Mouse (Mus musculus) liver, postnatal 0 days (tissue): ENCODE measurements around the gene Slc25a17. TPM values are rescaled to one million over a fixed set of nuclear protein-coding genes. Genes with fewer than 3 reads are reported as not detected.

Experiments
- ATAC-seq: fragments of 200-750 bp; cut with Nextera tagmentation; 2 replicates; pipeline ENCODE4 v1.8.0; 2017; ENCODE audit warnings: mild to moderate bottlenecking, moderate library complexity
- DNase-seq: peaks from one replicate; pipeline ENCODE4 v3.0.0-alpha.2; 2016
- H3K27ac ChIP-seq: fragments of 300-500 bp; sonication (generic); 2 replicates; pipeline ENCODE4 v1.5.1; 2014; ENCODE audit warnings: antibody characterized with exemption, moderate library complexity, mild to moderate bottlenecking, low read depth
- H3K27me3 ChIP-seq: fragments of 300-500 bp; sonication (generic); 2 replicates; pipeline ENCODE4 v1.6.1; 2014; ENCODE audit warnings: low read length, control low read depth, mixed read lengths; ENCODE audit not compliant: insufficient read depth
- H3K36me3 ChIP-seq: fragments of 300-500 bp; sonication (generic); replicated peaks from 2 replicates; pipeline ENCODE4 v1.6.1; 2014; ENCODE audit warnings: mild to moderate bottlenecking, control low read depth, low read length, moderate library complexity, mixed read lengths; ENCODE audit not compliant: insufficient read depth
- H3K4me1 ChIP-seq: fragments of 300-500 bp; sonication (generic); 2 replicates; pipeline ENCODE4 v1.6.1; 2014; ENCODE audit warnings: antibody characterized with exemption, mild to moderate bottlenecking, control low read depth; ENCODE audit not compliant: insufficient read depth
- H3K4me2 ChIP-seq: fragments of 300-500 bp; sonication (generic); 2 replicates; pipeline ENCODE4 v1.6.1; 2014; ENCODE audit warnings: low read depth, mild to moderate bottlenecking, low read length, moderate library complexity, mixed read lengths
- H3K4me3 ChIP-seq: fragments of 300-500 bp; sonication (generic); 2 replicates; pipeline ENCODE4 v1.5.1; 2014; ENCODE audit warnings: low read depth, low read length
- H3K9ac ChIP-seq: fragments of 300-500 bp; sonication (generic); replicated peaks from 2 replicates; pipeline ENCODE4 v1.6.1; 2014; ENCODE audit warnings: mild to moderate bottlenecking, moderate library complexity
- H3K9me3 ChIP-seq: fragments of 300-500 bp; sonication (generic); 2 replicates; pipeline ENCODE4 v1.6.1; 2016; ENCODE audit warnings: mild to moderate bottlenecking, control low read depth, low read length, mixed read lengths
- CTCF ChIP-seq: sonication (generic); IDR thresholded peaks from 2 replicates; pipeline ENCODE4 v1.5.1; 2016; ENCODE audit warnings: antibody characterized with exemption, low read depth
- EP300 ChIP-seq: IDR thresholded peaks from 2 replicates; pipeline ENCODE4 v1.6.1; 2016; ENCODE audit warnings: antibody characterized with exemption, low read depth, mild to moderate bottlenecking
- WGBS: fragments of 180-500 bp; shearing (Covaris S2); extraction: QIAGEN DNeasy Blood & Tissue Kit; methylation state at CpG from one replicate; pipeline ENCODE4 v1.1.7; 2014; ENCODE audit not compliant: insufficient replicate concordance; 5-methylcytosine and 5-hydroxymethylcytosine counted together
- polyA plus RNA-seq: library from polyadenylated mRNA; unstranded; fragments of >200 nt; fragmentation: Nextera tagmentation; extraction: Ambion mirVana; gene quantifications from 2 replicates; pipeline ENCODE4 v1.2.1, GENCODE M21; 2015

Slc25a17 gene
- polyA plus RNA-seq, 1 experiment from 2014 or later = 38.6 TPM

DNA sequence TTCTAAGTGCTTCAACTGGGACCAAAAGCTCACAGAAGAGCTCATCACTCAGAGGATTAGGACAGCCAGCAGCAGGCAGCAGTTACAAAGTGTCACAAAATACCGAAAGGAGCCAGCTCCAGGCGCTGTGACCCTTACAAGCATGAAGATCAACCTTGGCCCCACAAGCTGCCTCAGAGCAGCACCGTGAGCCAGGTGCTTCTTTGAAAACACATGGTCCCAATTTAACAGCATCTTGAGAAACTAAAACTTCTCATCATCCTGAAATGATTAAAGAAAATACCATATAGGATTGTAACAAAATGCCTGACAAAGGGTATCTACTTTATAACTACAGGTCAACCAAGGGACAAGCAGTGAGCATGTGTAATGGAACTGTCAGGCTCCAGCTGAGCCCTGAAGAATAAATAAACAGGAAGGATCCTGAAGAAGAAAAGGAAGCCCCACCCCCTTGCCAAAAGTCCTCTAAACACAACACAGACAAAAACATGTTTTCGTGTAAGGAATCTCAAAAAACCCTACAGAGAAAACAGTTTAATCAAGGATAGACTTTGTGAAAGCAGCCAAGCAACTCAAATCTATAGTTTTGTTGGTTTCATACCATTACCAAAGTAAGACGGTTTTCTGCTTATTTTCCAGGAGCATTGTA, 30.8 kb downstream of the Slc25a17 start:
- no peak for ATAC-seq
- Histone ChIP-seq H3K27ac (no peak overlapping the region), H3K4me1 (no peaks in the 10 kb centered on the region), H3K4me3 (no peak overlapping the region), H3K9ac (no peak overlapping the region), H3K4me2 (no peak overlapping the region), H3K27me3 (no peaks in the 10 kb centered on the region), H3K36me3 (peaks cover 57% of the 10 kb centered on the region), H3K9me3 (no peaks in the 10 kb centered on the region)
- 76% methylated on average over 5 of the region's 5 CpGs for WGBS
- DNase-seq = no peak
- no peak for TF ChIP-seq EP300
- TF ChIP-seq CTCF = no peak

GRCm38 (mm10) chr15:81327501-81327900, 33.1 kb downstream of the Slc25a17 start:
- no peak for TF ChIP-seq EP300
- no peak for TF ChIP-seq CTCF

GRCm38 (mm10) chr15:81324979-81325378, 35.6 kb downstream of the Slc25a17 start:
- no peaks in the 10 kb centered on the region for H3K27me3 ChIP-seq
- H3K4me2 ChIP-seq = no peak overlapping the region
- TF ChIP-seq CTCF = no peak
- TF ChIP-seq EP300 = no peak
- H3K9me3 ChIP-seq = no peaks in the 10 kb centered on the region
- H3K4me1 ChIP-seq = no peaks in the 10 kb centered on the region
- no peak overlapping the region for H3K4me3 ChIP-seq
- 78% methylated on average over 4 of the region's 4 CpGs for WGBS
- ATAC-seq (no peak), DNase-seq (no peak)
- H3K27ac ChIP-seq = no peak overlapping the region
- no peak overlapping the region for H3K9ac ChIP-seq
- H3K36me3 ChIP-seq = peaks cover 74% of the 10 kb centered on the region

More at GRCm38 (mm10) chr15:81327501-81327900, 33.1 kb downstream of the Slc25a17 start:
- Histone ChIP-seq H3K4me1 (no peaks in the 10 kb centered on the region), H3K4me2 (no peak overlapping the region), H3K36me3 (peaks cover 51% of the 10 kb centered on the region), H3K27ac (no peak overlapping the region), H3K9ac (no peak overlapping the region), H3K4me3 (no peak overlapping the region), H3K27me3 (no peaks in the 10 kb centered on the region), H3K9me3 (no peaks in the 10 kb centered on the region)
- ATAC-seq (no peak), DNase-seq (no peak)
- 83% methylated on average over 7 of the region's 7 CpGs for WGBS

- no peak for TF ChIP-seq EP300
- TF ChIP-seq CTCF = no peak
- ATAC-seq = no peak
- Histone ChIP-seq H3K27ac (no peak overlapping the region), H3K4me1 (no peaks in the 10 kb centered on the region), H3K4me2 (no peak overlapping the region), H3K9me3 (no peaks in the 10 kb centered on the region), H3K9ac (no peak overlapping the region), H3K27me3 (no peaks in the 10 kb centered on the region), H3K36me3 (peaks cover 60% of the 10 kb centered on the region), H3K4me3 (no peak overlapping the region)
- 79% methylated on average over 3 of the region's 3 CpGs for WGBS
- no peak for DNase-seq
These were observed 40.5 kb downstream of the Slc25a17 start for GRCm38 (mm10) chr15:81320137-81320536.

GRCm38 (mm10) chr15:81319462-81319861, 41.1 kb downstream of the Slc25a17 start:
- DNase-seq (no peak), ATAC-seq (no peak)
- Histone ChIP-seq H3K36me3 (peaks cover 57% of the 10 kb centered on the region), H3K4me3 (no peak overlapping the region), H3K4me1 (no peaks in the 10 kb centered on the region), H3K4me2 (no peak overlapping the region), H3K9me3 (no peaks in the 10 kb centered on the region), H3K9ac (no peak overlapping the region), H3K27me3 (no peaks in the 10 kb centered on the region), H3K27ac (no peak overlapping the region)
- TF ChIP-seq EP300 = no peak
- WGBS = 94% methylated on average over 9 of the region's 9 CpGs

- TF ChIP-seq CTCF = no peak
- TF ChIP-seq EP300 = no peak
- H3K4me2 ChIP-seq = no peak overlapping the region
- no peak overlapping the region for H3K9ac ChIP-seq
- no peak for DNase-seq
- H3K9me3 ChIP-seq = no peaks in the 10 kb centered on the region
- H3K27me3 ChIP-seq = no peaks in the 10 kb centered on the region
- H3K4me1 ChIP-seq = no peaks in the 10 kb centered on the region
- ATAC-seq = no peak
- H3K4me3 ChIP-seq = no peak overlapping the region
- no peak overlapping the region for H3K27ac ChIP-seq
- WGBS = 63% methylated on average over 3 of the region's 3 CpGs
- peaks cover 15% of the 10 kb centered on the region; the same call in 1 of the 2 replicates for H3K36me3 ChIP-seq
These were observed 46.7 kb downstream of the Slc25a17 start for GRCm38 (mm10) chr15:81313928-81314327.

DNA sequence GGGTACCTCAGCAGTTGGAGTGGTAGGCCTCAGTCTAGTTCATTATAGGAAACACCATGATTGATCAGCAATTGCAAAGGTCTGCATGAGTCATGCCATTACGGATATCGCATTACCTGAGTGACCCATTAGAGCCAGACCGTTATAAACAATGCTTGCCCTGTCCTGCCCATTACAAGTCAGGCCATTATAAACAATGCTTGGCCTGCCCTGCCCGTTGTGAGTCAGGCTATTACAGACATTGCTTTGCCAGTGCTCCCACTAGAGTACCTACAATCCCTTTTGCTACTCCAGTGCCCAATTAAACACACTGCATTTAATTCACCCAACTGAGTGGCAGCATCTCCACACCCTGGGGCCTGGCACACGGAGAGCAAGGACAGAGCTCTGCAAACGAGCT, 49.6 kb downstream of the Slc25a17 start:
- no peak overlapping the region for H3K27ac ChIP-seq
- DNase-seq (no peak), ATAC-seq (no peak)
- no peak overlapping the region for H3K4me3 ChIP-seq
- H3K9me3 ChIP-seq = no peaks in the 10 kb centered on the region
- H3K27me3 ChIP-seq = no peaks in the 10 kb centered on the region
- H3K36me3 ChIP-seq = no peaks in the 10 kb centered on the region
- TF ChIP-seq CTCF (no peak), EP300 (no peak)
- no peaks in the 10 kb centered on the region for H3K4me1 ChIP-seq
- no peak overlapping the region for H3K4me2 ChIP-seq
- WGBS = 69% methylated on average over 6 of the region's 6 CpGs
- H3K9ac ChIP-seq = no peak overlapping the region
